Mouse (Mus musculus) Patski (cell line): ENCODE measurements around the gene Tbc1d14. TPM values are rescaled to one million over a fixed set of nuclear protein-coding genes. Genes with fewer than 3 reads are reported as not detected.

ENCODE experiments used
- ATAC-seq: fragments of 100-300 bp; one replicate; pipeline ENCODE4 v1.8.0; 2021
- CTCF ChIA-PET: fragments of 350-600 bp; sonication (Branson Sonifier 250); formaldehyde crosslinking; loops from one replicate; lab custom pipeline; 2022; ENCODE audit warnings: inconsistent platforms; lab: Charles Lee
- POLR2A ChIA-PET: fragments of 350-600 bp; sonication (Branson Sonifier 250); formaldehyde crosslinking; loops from one replicate; lab custom pipeline; 2022; ENCODE audit warnings: antibody characterized with exemption, inconsistent platforms; lab: Charles Lee
- DNase-seq: peaks from one replicate; pipeline ENCODE4 v3.0.0-alpha.2; 2011; ENCODE audit warnings: low read depth, low spot score
- H3K27me3 ChIP-seq: fragments of 371-371 bp; one replicate; pipeline ENCODE4 v1.5.1; 2021
- CTCF ChIP-seq: fragments of 100-300 bp; IDR thresholded peaks from one replicate; pipeline ENCODE4 v1.5.1; 2021
- in situ Hi-C: fragments of 300-500 bp; cut with MboI; formaldehyde crosslinking; loops from 3 replicates; pipeline ENCODE4 v1.11.1; 2018; ENCODE audit warnings: low pct_unique_long_range_greater_than_20kb, mixed read lengths
- polyA plus RNA-seq: library from polyadenylated mRNA; unstranded; gene quantifications from one replicate; pipeline ENCODE4 v1.2.3, GENCODE M21; 2021

Tbc1d14 gene
- polyA plus RNA-seq, 1 experiment from 2014 or later: 49.8 TPM

DNA sequence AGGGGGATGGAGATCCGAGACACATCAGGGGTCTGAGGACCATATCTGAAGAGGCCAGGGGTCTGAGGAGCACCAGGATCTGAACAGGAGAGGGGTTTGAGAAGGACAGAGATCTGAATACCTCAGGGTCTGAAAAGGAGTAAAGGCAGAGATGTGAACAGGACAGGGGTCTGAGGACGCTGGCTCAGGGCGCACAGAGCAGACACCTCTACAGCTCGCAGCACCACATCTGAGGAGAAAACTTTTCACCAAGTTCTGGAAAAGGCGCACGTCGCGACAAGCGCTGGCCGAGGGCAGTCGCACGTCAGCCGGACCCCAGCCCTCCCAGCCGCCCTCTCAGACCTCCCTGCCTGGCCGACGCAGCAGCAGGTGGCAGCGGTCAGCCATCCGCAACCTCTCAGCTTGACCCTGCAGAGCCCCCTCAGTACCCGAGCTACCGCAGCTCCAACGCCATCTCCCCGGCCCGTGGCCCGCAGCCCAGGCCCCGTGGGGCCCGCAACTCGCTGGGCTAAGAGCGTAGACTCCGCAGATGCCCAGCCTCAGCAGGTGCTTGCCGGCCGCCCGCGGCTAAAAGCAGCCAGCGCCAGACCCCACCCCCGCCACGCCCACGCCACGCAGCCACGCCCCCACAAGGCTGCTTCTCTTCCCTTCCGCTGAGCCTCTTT, 11.7 kb downstream of the Tbc1d14 start:
- ChIA-PET POLR2A (interaction anchor here (1.2 kb wide), 2 partner anchors 52 to 58 kb away, joined by 3 to 5 read pairs; no protein-coding TSS in a partner anchor), CTCF (interaction anchor here (1.0 to 1.2 kb wide), 2 partner anchors 12 to 18 kb away, joined by 3 to 5 read pairs; no protein-coding TSS in a partner anchor)
- TF ChIP-seq CTCF: no peak
- DNase-seq (no peak), ATAC-seq (no peak)
- peaks cover 4% of the 10 kb centered on the region for H3K27me3 ChIP-seq
- in situ Hi-C loops: loop anchor here (5.0 kb wide), 1 partner anchor 54 kb away; no protein-coding TSS in a partner anchor

DNA sequence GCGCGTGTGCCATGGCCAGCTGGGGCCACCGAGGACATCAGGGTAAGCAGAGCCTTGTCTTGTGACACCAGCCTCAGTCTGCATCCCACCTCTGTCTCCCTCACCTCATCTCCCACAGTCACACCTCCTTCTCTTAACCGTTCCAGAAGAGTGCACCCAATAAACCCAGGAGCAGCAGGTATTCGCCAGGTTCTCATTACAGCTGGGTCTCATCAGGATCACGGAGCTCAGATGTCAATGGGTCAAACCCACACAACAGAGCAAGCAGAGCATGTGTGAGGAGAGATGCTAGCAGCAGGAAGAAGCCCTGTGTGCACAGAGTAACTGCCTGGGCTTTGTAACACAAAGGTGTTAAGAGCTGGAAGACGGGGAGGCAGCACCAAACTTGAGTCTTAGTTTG, 13.1 kb downstream of the Tbc1d14 start:
- POLR2A ChIA-PET: interaction anchor here (0.7 kb wide), 1 partner anchor 132 kb away, joined by 3 read pairs; no protein-coding TSS in a partner anchor
- CTCF ChIA-PET: interaction anchor here (1.6 to 2.7 kb wide), 2 partner anchors 12 to 50 kb away, joined by 6 to 7 read pairs; no protein-coding TSS in a partner anchor
- DNase-seq (no peak), ATAC-seq (no peak)
- no peak for TF ChIP-seq CTCF
- no peaks in the 10 kb centered on the region for H3K27me3 ChIP-seq
- in situ Hi-C loops: loop anchor here (5.0 kb wide), 1 partner anchor 53 kb away; no protein-coding TSS in a partner anchor

GRCm38 (mm10) chr5:36578982-36579381, 14.1 kb downstream of the Tbc1d14 start:
- no peak for TF ChIP-seq CTCF
- ChIA-PET POLR2A (no interaction called here), CTCF (interaction anchor here (1.5 to 2.7 kb wide), 3 partner anchors 11 to 49 kb away, joined by 3 to 7 read pairs (median 6); no protein-coding TSS in a partner anchor)
- in situ Hi-C loops: no loop called here
- no peaks in the 10 kb centered on the region for H3K27me3 ChIP-seq
- ATAC-seq (no peak), DNase-seq (no peak)

GRCm38 (mm10) chr5:36576457-36576856, 16.6 kb downstream of the Tbc1d14 start:
- no peak for ATAC-seq
- H3K27me3 ChIP-seq: no peaks in the 10 kb centered on the region
- no peak for DNase-seq
- no peak for TF ChIP-seq CTCF
- CTCF ChIA-PET: interaction anchor here (0.8 to 0.9 kb wide), 2 partner anchors 11 to 114 kb away, joined by 3 read pairs; no protein-coding TSS in a partner anchor
- in situ Hi-C loops: no loop called here
- POLR2A ChIA-PET: no interaction called here

- ChIA-PET CTCF (interaction anchor here (0.7 to 0.9 kb wide), 2 partner anchors 59 to 113 kb away, joined by 3 read pairs; no protein-coding TSS in a partner anchor), POLR2A (no interaction called here)
- H3K27me3 ChIP-seq: no peaks in the 10 kb centered on the region
- in situ Hi-C loops: no loop called here
- DNase-seq: no peak
- no peak for ATAC-seq
- no peak for TF ChIP-seq CTCF
Observed at GRCm38 (mm10) chr5:36575745-36576144, 17.3 kb downstream of the Tbc1d14 start.

DNA sequence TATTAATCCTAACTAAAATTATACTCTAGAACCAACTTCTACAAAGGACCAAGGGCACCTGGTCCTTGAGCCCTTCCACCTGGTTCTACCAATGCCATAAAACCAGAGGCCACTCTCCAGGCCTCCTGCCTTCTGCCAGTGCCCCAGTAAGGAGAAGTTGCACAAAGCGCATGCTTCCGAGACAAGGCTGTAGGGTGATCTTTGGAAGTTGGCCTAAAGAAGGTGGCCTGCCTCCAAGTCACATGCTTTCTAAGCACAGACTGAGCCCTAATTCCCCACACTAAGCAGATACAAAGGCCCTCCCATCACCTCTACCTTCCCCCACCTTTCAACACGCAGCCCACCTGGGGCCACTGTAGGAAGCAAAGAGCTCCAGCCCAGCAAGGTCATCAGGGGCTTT, 17.8 kb downstream of the Tbc1d14 start:
- no peak for TF ChIP-seq CTCF
- ChIA-PET CTCF (interaction anchor here (0.7 kb wide), 1 partner anchor 58 kb away, joined by 3 read pairs; no protein-coding TSS in a partner anchor), POLR2A (no interaction called here)
- DNase-seq: no peak
- in situ Hi-C loops: no loop called here
- no peak for ATAC-seq
- no peaks in the 10 kb centered on the region for H3K27me3 ChIP-seq

GRCm38 (mm10) chr5:36574147-36574870, 18.8 kb downstream of the Tbc1d14 start:
- TF ChIP-seq CTCF: no peak
- ATAC-seq (peak; percentile 69), DNase-seq (no peak)
- POLR2A ChIA-PET: interaction anchor here (1.1 kb wide), 1 partner anchor 16 kb away, joined by 3 read pairs; no protein-coding TSS in a partner anchor
- in situ Hi-C loops: no loop called here
- no peaks in the 10 kb centered on the region for H3K27me3 ChIP-seq
- CTCF ChIA-PET: interaction anchor here (0.8 to 1.8 kb wide), 9 partner anchors 12 to 112 kb away, joined by 3 to 6 read pairs (median 3); no protein-coding TSS in a partner anchor

DNA sequence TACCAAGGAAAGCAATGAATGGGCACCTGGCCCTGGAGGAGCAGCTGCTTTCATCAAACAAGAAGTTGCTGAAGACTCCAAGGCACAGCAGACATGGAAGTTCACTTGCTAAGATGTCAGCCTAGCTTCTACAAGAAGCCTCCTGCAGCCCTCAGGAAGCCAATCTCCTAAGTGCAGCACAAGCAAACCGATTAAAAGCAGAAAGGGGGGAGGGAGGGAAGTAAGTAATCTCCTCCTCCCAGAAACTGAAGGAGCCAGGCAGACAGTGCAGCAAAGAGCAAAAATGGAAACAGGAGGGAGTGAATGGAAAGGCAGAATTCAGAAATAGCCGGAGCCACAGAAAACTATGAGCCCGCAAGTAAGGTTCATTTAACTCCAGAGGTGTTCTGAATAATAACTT, 19.7 kb downstream of the Tbc1d14 start:
- TF ChIP-seq CTCF: no peak
- ChIA-PET POLR2A (interaction anchor here (1.1 kb wide), 1 partner anchor 16 kb away, joined by 3 read pairs; no protein-coding TSS in a partner anchor), CTCF (interaction anchor here (1.1 to 1.8 kb wide), 5 partner anchors 11 to 111 kb away, joined by 3 to 6 read pairs (median 3); no protein-coding TSS in a partner anchor)
- ATAC-seq (no peak), DNase-seq (no peak)
- no peaks in the 10 kb centered on the region for H3K27me3 ChIP-seq
- in situ Hi-C loops: no loop called here

DNA sequence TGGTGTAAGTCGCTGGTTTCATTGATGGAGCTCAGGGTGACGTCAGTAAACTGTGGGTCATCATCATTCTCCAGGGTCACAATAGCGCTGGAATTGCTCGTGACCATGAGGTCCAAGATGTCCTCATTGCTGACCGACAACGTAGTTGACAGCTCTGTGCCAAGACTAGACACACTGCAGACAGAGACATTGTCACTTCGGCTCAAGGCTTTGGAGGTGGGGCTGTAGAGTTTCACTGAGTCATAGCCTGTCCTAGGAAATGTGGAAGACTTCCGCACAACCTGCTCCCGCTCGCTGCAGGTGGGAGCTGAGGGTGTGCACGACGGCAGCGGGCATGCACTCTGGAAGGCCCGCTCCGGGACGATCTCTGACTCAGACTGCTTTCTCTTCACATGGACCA, 21.7 kb downstream of the Tbc1d14 start:
- in situ Hi-C loops: no loop called here
- DNase-seq: no peak
- ATAC-seq: no peak

DNA sequence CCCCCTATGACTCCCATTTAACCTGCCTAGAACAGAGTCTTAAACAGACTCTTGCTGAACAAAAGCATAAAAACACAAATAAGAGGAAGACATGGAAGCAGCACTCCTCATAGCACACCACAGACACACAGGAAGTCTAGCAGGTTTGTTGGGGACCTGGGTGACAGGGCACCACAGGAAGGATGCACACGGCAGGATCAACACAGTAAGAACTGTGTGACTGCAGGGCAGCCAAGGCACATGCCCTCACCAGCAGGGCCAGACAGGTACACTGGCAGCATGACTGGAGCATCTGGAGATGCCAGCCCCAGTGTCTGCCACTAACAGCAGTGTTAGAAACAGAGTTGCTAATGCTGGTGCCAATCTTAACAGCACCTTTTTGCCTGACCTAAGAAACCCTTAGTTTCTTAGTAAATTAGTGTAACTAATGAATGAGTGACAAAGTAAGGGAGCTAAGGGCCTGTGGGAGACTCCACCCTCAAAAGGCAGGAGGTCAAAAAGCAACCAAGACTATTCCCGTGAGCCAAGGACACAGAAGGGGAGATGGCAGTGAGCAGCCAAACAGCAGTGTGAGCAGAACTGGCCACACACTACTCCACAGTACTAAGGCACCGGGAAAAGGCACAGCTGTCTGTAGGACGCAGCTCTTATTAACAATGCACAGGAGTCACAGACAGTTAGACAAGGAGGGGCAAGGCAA, 22.4 kb downstream of the Tbc1d14 start:
- DNase-seq (no peak), ATAC-seq (no peak)
- in situ Hi-C loops: no loop called here
- TF ChIP-seq CTCF: no peak
- CTCF ChIA-PET: no interaction called here
- POLR2A ChIA-PET: no interaction called here
- no peaks in the 10 kb centered on the region for H3K27me3 ChIP-seq

More for the DNA sequence above, 21.7 kb downstream of the Tbc1d14 start:
- TF ChIP-seq CTCF: no peak
- H3K27me3 ChIP-seq: no peaks in the 10 kb centered on the region
- ChIA-PET POLR2A (no interaction called here), CTCF (no interaction called here)
